Mouse (Mus musculus) embryonic facial prominence, embryonic 12.5 days (tissue): ENCODE measurements around the gene Asic4. TPM values are rescaled to one million over a fixed set of nuclear protein-coding genes. Genes with fewer than 3 reads are reported as not detected.

Experiments
- ATAC-seq: fragments of 200-750 bp; cut with Nextera tagmentation; 2 replicates; pipeline ENCODE4 v1.8.0; 2017; ENCODE audit not compliant: insufficient number of reproducible peaks, insufficient read depth, low FRiP score, low TSS enrichment
- H3K27ac ChIP-seq: fragments of 300-500 bp; sonication (generic); 2 replicates; pipeline ENCODE4 v1.5.1; 2016; ENCODE audit warnings: mild to moderate bottlenecking
- H3K27me3 ChIP-seq: fragments of 300-500 bp; sonication (generic); 2 replicates; pipeline ENCODE4 v1.6.1; 2016; ENCODE audit warnings: mild to moderate bottlenecking, moderate library complexity
- H3K36me3 ChIP-seq: fragments of 300-500 bp; sonication (generic); 2 replicates; pipeline ENCODE4 v1.6.1; 2016; ENCODE audit warnings: mild to moderate bottlenecking
- H3K4me1 ChIP-seq: fragments of 300-500 bp; sonication (generic); 2 replicates; pipeline ENCODE4 v1.6.1; 2016
- H3K4me2 ChIP-seq: fragments of 300-500 bp; sonication (generic); replicated peaks from 2 replicates; pipeline ENCODE4 v1.6.1; 2016; ENCODE audit warnings: mild to moderate bottlenecking, moderate library complexity
- H3K4me3 ChIP-seq: fragments of 300-500 bp; sonication (generic); 2 replicates; pipeline ENCODE4 v1.5.1; 2016; ENCODE audit warnings: mild to moderate bottlenecking
- H3K9ac ChIP-seq: fragments of 300-500 bp; sonication (generic); 2 replicates; pipeline ENCODE4 v1.6.1; 2016; ENCODE audit warnings: mild to moderate bottlenecking, moderate library complexity
- H3K9me3 ChIP-seq: fragments of 300-500 bp; sonication (generic); 2 replicates; pipeline ENCODE4 v1.6.1; 2016; ENCODE audit warnings: mild to moderate bottlenecking, moderate library complexity
- WGBS: fragments of 180-500 bp; shearing (Covaris S2); methylation state at CpG from one replicate; pipeline ENCODE4 v1.1.7; 2016; 5-methylcytosine and 5-hydroxymethylcytosine counted together
- polyA plus RNA-seq: library from polyadenylated mRNA; unstranded; fragments of >200 nt; fragmentation: Nextera tagmentation; extraction: Ambion mirVana; gene quantifications from 2 replicates; pipeline ENCODE4 v1.2.1, GENCODE M21; 2016

The Asic4 gene
- polyA plus RNA-seq, 1 experiment from 2014 or later = 0.64 TPM

- H3K9ac ChIP-seq = no peak overlapping the region
- H3K4me3 ChIP-seq = no peak overlapping the region
- H3K36me3 ChIP-seq = peaks cover 62% of the 10 kb centered on the region
- WGBS = 40% methylated on average over 24 of the region's 24 CpGs
- peaks cover 26% of the 10 kb centered on the region for H3K27me3 ChIP-seq
- H3K4me1 ChIP-seq = 0 out of 2 replicates have a peak, but pooled peaks cover 6% of the 10 kb centered on the region
- no peak overlapping the region for H3K4me2 ChIP-seq
- ATAC-seq = no peak
- H3K9me3 ChIP-seq = no peaks in the 10 kb centered on the region
- H3K27ac ChIP-seq = no peak overlapping the region
These were observed 42.4 kb downstream of the Asic4 start for GRCm38 (mm10) chr1:75492579-75493170.

DNA sequence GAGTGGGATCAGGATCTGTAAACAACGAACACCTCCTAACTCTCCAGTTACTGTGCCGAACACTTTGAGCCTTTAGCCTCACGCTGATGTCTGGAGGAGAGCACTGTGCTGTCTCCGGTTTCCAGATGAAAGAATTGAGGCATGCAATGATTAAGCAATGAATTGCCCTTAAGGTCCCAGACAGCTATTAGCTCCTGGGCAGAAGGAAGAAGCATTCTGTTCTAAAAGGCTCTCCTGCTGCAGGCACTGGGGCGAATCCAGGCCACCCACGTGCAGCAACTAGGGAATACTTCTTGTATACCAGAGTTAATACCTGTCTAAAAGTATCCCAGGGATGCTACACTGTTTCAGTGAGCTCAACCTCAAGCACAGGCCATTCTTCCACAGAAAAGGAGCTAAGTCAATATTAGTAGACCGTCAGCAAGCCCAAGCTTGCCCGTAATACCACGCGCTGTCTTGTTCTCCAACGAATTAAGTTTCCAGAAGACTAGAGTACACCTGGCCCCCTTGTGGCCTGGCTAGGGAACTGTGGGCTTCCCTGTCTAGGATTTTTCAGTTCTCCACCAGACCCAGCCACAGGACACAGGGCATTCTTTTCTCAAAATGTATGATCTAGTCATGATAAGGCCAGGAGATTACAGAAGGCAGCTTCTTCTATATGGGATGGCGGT, 44.8 kb downstream of the Asic4 start:
- WGBS = 49% methylated on average over 12 of the region's 12 CpGs
- H3K4me1 ChIP-seq = no peaks in the 10 kb centered on the region
- H3K4me3 ChIP-seq = no peak overlapping the region
- 0 out of 2 replicates have a peak overlapping the region, but pooled peaks have one; percentile 18 for H3K27ac ChIP-seq
- peaks cover 11% of the 10 kb centered on the region; the same call in 1 of the 2 replicates for H3K27me3 ChIP-seq
- peaks cover 72% of the 10 kb centered on the region for H3K36me3 ChIP-seq
- no peak overlapping the region for H3K9ac ChIP-seq
- H3K4me2 ChIP-seq = no peak overlapping the region
- no peak for ATAC-seq
- H3K9me3 ChIP-seq = no peaks in the 10 kb centered on the region

- H3K27ac ChIP-seq = no peak overlapping the region
- H3K9me3 ChIP-seq = no peaks in the 10 kb centered on the region
- H3K4me2 ChIP-seq = no peak overlapping the region
- no peaks in the 10 kb centered on the region for H3K27me3 ChIP-seq
- peaks cover 78% of the 10 kb centered on the region for H3K36me3 ChIP-seq
- ATAC-seq = no peak
- 86% methylated on average over 4 of the region's 4 CpGs for WGBS
- H3K9ac ChIP-seq = no peak overlapping the region
- peaks cover 3% of the 10 kb centered on the region; the same call in 1 of the 2 replicates for H3K4me1 ChIP-seq
- H3K4me3 ChIP-seq = no peak overlapping the region
These were observed 48.7 kb downstream of the Asic4 start for GRCm38 (mm10) chr1:75498897-75499296.

DNA sequence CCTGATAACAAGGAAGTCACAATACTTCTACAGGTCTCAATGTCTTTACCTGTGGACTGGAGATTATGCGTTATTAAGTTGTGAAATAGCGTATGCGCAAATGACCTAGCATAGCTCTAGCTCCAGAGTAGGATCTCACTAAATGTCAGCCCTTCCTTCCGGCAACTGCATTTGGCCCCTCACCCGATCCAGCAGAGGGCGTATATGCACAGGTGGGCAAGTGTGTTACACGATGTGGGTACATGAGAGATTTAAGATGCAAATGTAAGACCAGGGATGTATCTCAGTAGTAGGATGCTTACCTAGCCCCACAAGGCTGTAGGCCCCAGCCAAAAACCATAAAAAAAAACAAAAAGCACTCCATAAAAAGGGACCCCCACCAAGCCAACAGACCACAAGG, 49.2 kb downstream of the Asic4 start:
- no peak for ATAC-seq
- no peak overlapping the region for H3K4me3 ChIP-seq
- WGBS = 82% methylated on average over 7 of the region's 7 CpGs

GRCm38 (mm10) chr1:75501905-75502304, 51.7 kb downstream of the Asic4 start:
- Histone ChIP-seq H3K27ac (no peak overlapping the region), H3K4me3 (no peak overlapping the region), H3K27me3 (no peaks in the 10 kb centered on the region), H3K9me3 (no peaks in the 10 kb centered on the region), H3K9ac (no peak overlapping the region), H3K4me1 (peaks cover 21% of the 10 kb centered on the region), H3K36me3 (peaks cover 66% of the 10 kb centered on the region), H3K4me2 (no peak overlapping the region)
- no peak for ATAC-seq
- WGBS = 94% methylated on average over 9 of the region's 9 CpGs

More for the DNA sequence above, 49.2 kb downstream of the Asic4 start:
- no peaks in the 10 kb centered on the region for H3K27me3 ChIP-seq
- peaks cover 78% of the 10 kb centered on the region for H3K36me3 ChIP-seq
- no peak overlapping the region for H3K4me2 ChIP-seq
- H3K9me3 ChIP-seq = no peaks in the 10 kb centered on the region
- H3K9ac ChIP-seq = no peak overlapping the region
- no peak overlapping the region for H3K27ac ChIP-seq
- H3K4me1 ChIP-seq = peaks cover 9% of the 10 kb centered on the region

- ATAC-seq = no peak
- Histone ChIP-seq H3K9ac (no peak overlapping the region), H3K4me2 (no peak overlapping the region), H3K9me3 (no peaks in the 10 kb centered on the region), H3K27me3 (no peaks in the 10 kb centered on the region), H3K4me3 (no peak overlapping the region), H3K4me1 (peaks cover 28% of the 10 kb centered on the region), H3K27ac (no peak overlapping the region), H3K36me3 (peaks cover 55% of the 10 kb centered on the region)
- WGBS = 85% methylated on average over 25 of the region's 25 CpGs
These were observed 52.9 kb downstream of the Asic4 start for GRCm38 (mm10) chr1:75502945-75503650.

DNA sequence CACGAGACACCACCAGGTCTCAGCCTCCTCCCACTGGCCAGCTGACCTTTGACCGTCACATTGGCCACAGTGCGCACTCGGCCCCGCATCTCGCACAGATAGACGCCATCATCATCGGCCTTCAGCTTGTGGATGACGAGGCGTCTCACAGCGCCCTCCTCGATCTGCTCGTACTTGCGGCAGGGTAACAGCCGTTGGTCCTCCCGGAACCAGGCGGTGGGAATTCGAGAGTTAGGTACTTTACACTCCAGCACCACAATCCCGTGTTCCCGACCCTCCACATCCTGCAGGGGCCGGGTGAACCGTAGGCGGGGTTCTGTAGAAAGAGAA, 53.4 kb downstream of the Asic4 start:
- Histone ChIP-seq H3K36me3 (peaks cover 50% of the 10 kb centered on the region), H3K9me3 (no peaks in the 10 kb centered on the region), H3K4me1 (peaks cover 28% of the 10 kb centered on the region), H3K9ac (0 out of 2 replicates have a peak overlapping the region, but pooled peaks have one; percentile 5), H3K27me3 (no peaks in the 10 kb centered on the region), H3K4me3 (0 out of 2 replicates have a peak overlapping the region, but pooled peaks have one; percentile 87), H3K4me2 (0 out of 2 replicates have a peak overlapping the region, but pooled peaks have one; percentile 93), H3K27ac (no peak overlapping the region)
- 67% methylated on average over 23 of the region's 23 CpGs for WGBS
- no peak for ATAC-seq

GRCm38 (mm10) chr1:75504256-75505045, 54.2 kb downstream of the Asic4 start:
- H3K27ac ChIP-seq = no peak overlapping the region
- no peaks in the 10 kb centered on the region for H3K27me3 ChIP-seq
- ATAC-seq = no peak
- no peaks in the 10 kb centered on the region for H3K9me3 ChIP-seq
- H3K4me2 ChIP-seq = peak overlapping the region; percentile 93
- peak overlapping the region; percentile 87 for H3K4me3 ChIP-seq
- H3K4me1 ChIP-seq = peaks cover 28% of the 10 kb centered on the region
- peaks cover 41% of the 10 kb centered on the region for H3K36me3 ChIP-seq
- peak overlapping the region; percentile 95; the same call in 1 of the 2 replicates for H3K9ac ChIP-seq
- 53% methylated on average over 9 of the region's 9 CpGs for WGBS

DNA sequence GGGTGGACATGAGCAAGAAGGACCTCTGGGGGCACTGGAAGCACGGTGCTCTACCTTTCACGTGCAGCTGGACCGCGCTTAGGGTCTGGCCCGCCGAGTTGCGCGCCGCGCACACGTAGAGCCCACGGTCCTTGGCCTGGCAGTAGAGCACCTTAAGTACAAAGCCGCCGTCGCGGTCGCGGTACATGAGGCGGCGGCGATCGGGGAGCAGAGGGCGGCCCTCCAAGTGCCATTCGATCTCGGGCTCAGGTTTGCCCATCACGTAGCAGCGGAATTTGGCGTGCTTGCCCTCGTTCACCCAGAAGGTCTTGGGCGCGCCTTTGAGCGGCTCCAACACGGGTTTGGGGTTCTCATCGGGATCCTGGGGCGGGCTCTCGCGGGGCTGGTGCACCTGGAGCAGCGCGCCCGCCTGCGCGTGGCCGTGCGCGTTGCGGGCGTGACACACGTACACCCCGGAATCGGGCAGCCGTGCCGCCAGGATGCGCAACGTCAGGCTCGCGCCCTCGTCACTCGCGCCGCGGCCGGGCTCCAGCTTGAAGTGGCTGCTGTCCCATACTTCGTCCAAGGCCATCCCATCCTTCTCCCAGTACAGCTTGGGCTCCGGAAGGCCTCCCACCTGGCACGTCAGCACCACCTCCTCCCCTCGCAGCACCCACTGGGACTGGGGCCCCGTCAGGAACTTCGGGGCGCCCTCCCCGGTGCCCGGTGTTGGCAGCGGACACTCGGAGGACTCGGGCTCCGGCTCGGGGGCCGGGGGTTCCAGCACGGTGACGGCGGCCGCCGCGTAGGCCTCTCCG, 55.1 kb downstream of the Asic4 start:
- H3K4me3 ChIP-seq = peak overlapping the region; percentile 87
- H3K27ac ChIP-seq = peak overlapping the region; percentile 97
- no peaks in the 10 kb centered on the region for H3K9me3 ChIP-seq
- peaks cover 28% of the 10 kb centered on the region for H3K4me1 ChIP-seq
- WGBS = under 1% methylated on average over 84 of the region's 84 CpGs
- peak; percentile 24; the same call in 1 of the 2 replicates for ATAC-seq
- peak overlapping the region; percentile 95 for H3K9ac ChIP-seq
- peaks cover 32% of the 10 kb centered on the region for H3K36me3 ChIP-seq
- H3K4me2 ChIP-seq = peak overlapping the region; percentile 93
- H3K27me3 ChIP-seq = no peaks in the 10 kb centered on the region

DNA sequence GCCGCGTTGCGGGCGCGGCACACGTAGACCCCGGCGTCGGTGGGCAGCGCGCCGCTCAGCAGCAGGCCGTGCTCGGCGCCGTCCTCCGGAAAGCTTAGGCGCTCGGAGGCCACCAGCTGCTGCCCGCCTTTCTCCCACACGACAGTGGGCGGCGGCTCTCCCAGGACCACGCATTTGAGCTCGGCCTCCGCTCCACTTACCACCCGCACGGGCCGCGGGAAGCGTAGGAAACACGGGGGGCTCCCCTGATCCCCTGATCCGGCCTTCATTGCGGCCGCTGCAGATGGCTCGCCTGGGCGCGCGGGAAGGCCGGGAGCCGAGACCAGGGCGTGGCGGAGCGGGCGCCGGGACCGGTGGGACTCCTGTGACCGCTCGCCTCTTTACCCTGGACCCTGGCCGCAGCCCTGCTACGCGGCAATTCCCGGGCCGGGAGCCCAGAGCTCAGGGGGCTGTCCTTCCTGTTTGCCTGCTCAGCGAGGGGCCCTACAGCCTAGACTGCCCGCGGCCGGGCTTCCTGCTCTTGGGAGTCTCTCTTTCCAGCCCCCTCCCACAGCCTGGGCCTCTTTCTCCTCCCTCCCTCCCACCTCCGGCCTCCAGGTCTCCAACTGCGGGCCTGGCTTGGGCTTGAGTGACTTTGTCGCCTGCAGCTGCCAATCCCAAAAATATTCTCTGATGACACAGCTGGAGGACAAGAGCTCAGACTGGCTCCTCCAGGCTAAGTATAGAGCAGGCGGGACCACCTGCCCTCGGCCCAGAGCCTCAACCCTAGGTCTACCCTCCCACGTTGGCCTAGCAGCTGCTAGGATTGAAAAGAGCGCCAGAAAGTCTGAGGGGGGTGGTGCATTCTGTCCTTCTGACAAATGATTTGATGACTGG, 56.0 kb downstream of the Asic4 start, which contains the start of gene Obsl1:
Obsl1 (minus strand) TSS at position 497 of the 876 bp plus-strand sequence.
- Histone ChIP-seq H3K9ac (peak within 1 kb of the TSS; percentile 95), H3K36me3 (peaks cover 24% of the 10 kb centered on the region), H3K27me3 (no peaks in the 10 kb centered on the region), H3K9me3 (no peaks in the 10 kb centered on the region), H3K4me3 (peak within 1 kb of the TSS; percentile 87), H3K27ac (peak within 1 kb of the TSS; percentile 97), H3K4me2 (peak within 1 kb of the TSS; percentile 93), H3K4me1 (peaks cover 28% of the 10 kb centered on the region)
- ATAC-seq = peak; percentile 88
- WGBS = under 1% methylated on average over 64 of the region's 65 CpGs
